Mouse (Mus musculus) right cerebral cortex, postnatal 25 days (tissue): ENCODE data around the gene Gzmm.

Experiments used
- DNase-seq: peaks from one replicate; pipeline ENCODE4 v3.0.0; 2022

Gene Gzmm

GRCm38 (mm10) chr10:79688720-79689119 is at the start of gene Gzmm:
Gene Gzmm, plus strand, starts transcription at chr10:79689020.
- no peak for DNase-seq

GRCm38 (mm10) chr10:79645711-79646110 is 43.1 kb upstream of the Gzmm start, which contains the start of gene Odf3l2:
Gene Odf3l2, minus strand, starts transcription at chr10:79645738.
- no peak for DNase-seq

GRCm38 (mm10) chr10:79649070-79649751 is 39.6 kb upstream of the Gzmm start:
- peak; percentile 71 for DNase-seq

- DNase-seq, result no peak
These were observed 36.0 kb upstream of the Gzmm start for GRCm38 (mm10) chr10:79652789-79653188.

GRCm38 (mm10) chr10:79654946-79655395 is 33.8 kb upstream of the Gzmm start:
- peak; percentile 38 for DNase-seq

- no peak for DNase-seq
These were observed 30.0 kb upstream of the Gzmm start for GRCm38 (mm10) chr10:79658829-79659228.

GRCm38 (mm10) chr10:79660298-79660697 is 28.5 kb upstream of the Gzmm start:
- no peak for DNase-seq

- DNase-seq, result no peak
These were observed 27.0 kb upstream of the Gzmm start for GRCm38 (mm10) chr10:79661861-79662260.

GRCm38 (mm10) chr10:79664131-79664665 is 24.6 kb upstream of the Gzmm start, which contains the start of gene Madcam1:
Gene Madcam1, plus strand, starts transcription at chr10:79664559.
- DNase-seq, result peak; percentile 50

GRCm38 (mm10) chr10:79665051-79665450 is 23.8 kb upstream of the Gzmm start:
- no peak for DNase-seq

GRCm38 (mm10) chr10:79666493-79666892 is 22.3 kb upstream of the Gzmm start:
- no peak for DNase-seq

GRCm38 (mm10) chr10:79668076-79668475 is 20.7 kb upstream of the Gzmm start:
- DNase-seq, result no peak

GRCm38 (mm10) chr10:79668771-79669575 is 19.8 kb upstream of the Gzmm start, which contains the start of gene Tpgs1:
Gene Tpgs1, plus strand, starts transcription at chr10:79669369.
- peak; percentile 89 for DNase-seq

- DNase-seq, result peak; percentile 86
These were observed 19.2 kb upstream of the Gzmm start for GRCm38 (mm10) chr10:79669576-79670057.

GRCm38 (mm10) chr10:79670071-79670888 is 18.5 kb upstream of the Gzmm start:
- no peak for DNase-seq

GRCm38 (mm10) chr10:79671396-79672087 is 17.3 kb upstream of the Gzmm start:
- no peak for DNase-seq

- DNase-seq, result no peak
These were observed 16.7 kb upstream of the Gzmm start for GRCm38 (mm10) chr10:79672088-79672455.

- DNase-seq, result no peak
These were observed 15.8 kb upstream of the Gzmm start for GRCm38 (mm10) chr10:79673054-79673453.

- DNase-seq, result no peak
These were observed 13.3 kb upstream of the Gzmm start for GRCm38 (mm10) chr10:79675346-79676035.

GRCm38 (mm10) chr10:79680606-79681495 is 8.0 kb upstream of the Gzmm start:
- DNase-seq, result no peak
